Mouse (Mus musculus) liver, embryonic 13.5 days (tissue): Measurements from ENCODE around the gene Olfr870. TPM values are rescaled to one million over a fixed set of nuclear protein-coding genes. Genes with fewer than 3 reads are reported as not detected.
"Not testable (repeated sequence)": the region's sequence is repeated elsewhere in the genome, so short reads cannot be mapped to it uniquely, and the experiment has no call there.

Source experiments
- ATAC-seq: fragments of 200-750 bp; cut with Nextera tagmentation; 2 replicates; pipeline ENCODE4 v1.8.0; 2017; ENCODE audit warnings: low read depth, mild to moderate bottlenecking, moderate number of reproducible peaks, moderate library complexity
- DNase-seq: peaks from one replicate; pipeline ENCODE4 v3.0.0; 2022
- H3K27ac ChIP-seq: fragments of 300-500 bp; sonication (generic); 2 replicates; pipeline ENCODE4 v1.5.1; 2015; ENCODE audit warnings: moderate library complexity, mild to moderate bottlenecking, inconsistent platforms
- H3K27me3 ChIP-seq: fragments of 300-500 bp; sonication (generic); 2 replicates; pipeline ENCODE4 v1.6.1; 2015; ENCODE audit warnings: mild to moderate bottlenecking, inconsistent platforms
- H3K36me3 ChIP-seq: fragments of 300-500 bp; sonication (generic); 2 replicates; pipeline ENCODE4 v1.6.1; 2015; ENCODE audit warnings: mild to moderate bottlenecking, inconsistent platforms
- H3K4me1 ChIP-seq: fragments of 300-500 bp; sonication (generic); replicated peaks from 2 replicates; pipeline ENCODE4 v1.6.1; 2015; ENCODE audit warnings: inconsistent platforms
- H3K4me2 ChIP-seq: fragments of 300-500 bp; sonication (generic); 2 replicates; pipeline ENCODE4 v1.6.1; 2015; ENCODE audit warnings: inconsistent platforms, mild to moderate bottlenecking, moderate library complexity
- H3K4me3 ChIP-seq: fragments of 300-500 bp; sonication (generic); replicated peaks from 2 replicates; pipeline ENCODE4 v1.5.1; 2015; ENCODE audit warnings: mild to moderate bottlenecking, inconsistent platforms
- H3K9ac ChIP-seq: fragments of 300-500 bp; sonication (generic); 2 replicates; pipeline ENCODE4 v1.6.1; 2015; ENCODE audit warnings: mild to moderate bottlenecking, inconsistent platforms
- H3K9me3 ChIP-seq: fragments of 300-500 bp; sonication (generic); replicated peaks from 2 replicates; pipeline ENCODE4 v1.6.1; 2016; ENCODE audit warnings: inconsistent platforms
- WGBS: fragments of 180-500 bp; shearing (Covaris S2); methylation state at CpG from one replicate; pipeline ENCODE4 v1.1.7; 2015; ENCODE audit not compliant: insufficient replicate concordance; 5-methylcytosine and 5-hydroxymethylcytosine counted together
- polyA plus RNA-seq: library from polyadenylated mRNA; unstranded; fragments of >200 nt; fragmentation: Nextera tagmentation; extraction: Ambion mirVana; gene quantifications from 2 replicates; pipeline ENCODE4 v1.2.1, GENCODE M21; 2015

Gene Olfr870
- polyA plus RNA-seq, result not detected in 2 replicates

- no peak for ATAC-seq
- 50% methylated on average over 2 of the region's 2 CpGs for WGBS
- Histone ChIP-seq H3K4me2 (no peak within 1 kb of the TSS), H3K27me3 (no peaks in the 10 kb centered on the region), H3K4me1 (no peaks in the 10 kb centered on the region), H3K36me3 (no peaks in the 10 kb centered on the region), H3K9me3 (no peaks in the 10 kb centered on the region), H3K9ac (no peak within 1 kb of the TSS), H3K4me3 (no peak within 1 kb of the TSS), H3K27ac (no peak within 1 kb of the TSS)
- no peak for DNase-seq
Observed at GRCm38 (mm10) chr9:20173957-20174356, at the start of gene Olfr870. Gene Olfr870 (minus strand): TSS chr9:20174057.

DNA sequence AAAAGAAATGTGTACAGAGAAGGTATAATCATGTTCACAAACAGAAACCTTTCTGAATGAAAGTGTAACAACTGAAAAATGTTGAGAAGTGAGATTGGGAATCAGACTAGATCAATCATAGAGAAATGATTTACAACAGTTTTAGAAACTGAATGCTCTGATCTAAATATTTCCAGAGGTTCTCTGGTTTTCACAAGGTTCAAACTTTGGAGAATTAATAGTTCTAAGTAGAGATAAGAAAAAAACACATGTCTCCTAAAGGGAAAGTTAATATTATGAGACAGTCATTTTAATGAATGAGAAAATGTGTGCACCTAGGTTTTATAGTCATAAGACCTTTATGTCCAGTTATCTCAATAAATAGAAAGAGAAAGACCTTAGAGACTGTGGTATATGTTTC, 38.0 kb upstream of the Olfr870 start, which contains the start of gene Olfr871:
Gene Olfr871, plus strand, starts transcription at position 301 of the 400 bp plus-strand sequence.
- Histone ChIP-seq H3K27me3 (no peaks in the 10 kb centered on the region), H3K27ac (no peak within 1 kb of the TSS), H3K9ac (no peak within 1 kb of the TSS), H3K4me1 (no peaks in the 10 kb centered on the region), H3K4me2 (no peak within 1 kb of the TSS), H3K9me3 (0 out of 2 replicates have a peak, but pooled peaks cover 3% of the 10 kb centered on the region), H3K4me3 (no peak within 1 kb of the TSS), H3K36me3 (no peaks in the 10 kb centered on the region)
- ATAC-seq, result no peak
- DNase-seq, result no peak

- H3K4me2 ChIP-seq, result no peak overlapping the region
- no peak for ATAC-seq
- no peaks in the 10 kb centered on the region for H3K36me3 ChIP-seq
- H3K27ac ChIP-seq, result no peak overlapping the region
- 44% methylated on average over 2 of the region's 2 CpGs for WGBS
- DNase-seq, result no peak
- no peaks in the 10 kb centered on the region for H3K4me1 ChIP-seq
- no peak overlapping the region for H3K4me3 ChIP-seq
- 0 out of 2 replicates have a peak, but pooled peaks cover 3% of the 10 kb centered on the region for H3K9me3 ChIP-seq
- no peak overlapping the region for H3K9ac ChIP-seq
- no peaks in the 10 kb centered on the region for H3K27me3 ChIP-seq
Observed at GRCm38 (mm10) chr9:20211477-20211876, 37.6 kb upstream of the Olfr870 start.

DNA sequence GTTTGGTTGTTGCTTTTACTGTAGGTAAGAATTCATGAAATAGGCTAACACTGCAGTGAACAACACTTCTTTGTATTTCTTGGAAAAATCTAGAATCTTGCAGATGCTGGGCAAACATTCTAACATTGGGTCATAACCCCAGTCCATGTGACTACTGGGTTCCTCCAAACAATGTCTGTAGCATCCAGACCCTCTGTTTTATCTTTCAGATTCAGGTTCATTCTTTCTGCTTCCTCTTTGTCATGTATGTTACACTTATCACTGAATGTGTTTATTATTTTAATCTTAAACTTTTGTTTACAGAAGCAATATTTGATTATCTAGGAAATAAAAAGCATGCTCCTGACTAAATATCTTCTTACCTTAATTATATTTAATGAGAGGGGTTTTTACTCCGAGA, 37.0 kb upstream of the Olfr870 start:
- no peaks in the 10 kb centered on the region for H3K27me3 ChIP-seq
- no peak overlapping the region for H3K27ac ChIP-seq
- no peaks in the 10 kb centered on the region for H3K36me3 ChIP-seq
- no peak for ATAC-seq
- H3K4me1 ChIP-seq, result no peaks in the 10 kb centered on the region
- DNase-seq, result no peak
- H3K9ac ChIP-seq, result no peak overlapping the region
- 18% methylated on average over 1 of the region's 1 CpGs for WGBS
- H3K4me2 ChIP-seq, result no peak overlapping the region
- no peak overlapping the region for H3K4me3 ChIP-seq
- 0 out of 2 replicates have a peak, but pooled peaks cover 3% of the 10 kb centered on the region for H3K9me3 ChIP-seq

GRCm38 (mm10) chr9:20203413-20203984, 29.6 kb upstream of the Olfr870 start:
- WGBS, result 50% methylated on average over 7 of the region's 7 CpGs
- H3K27ac ChIP-seq, H3K36me3 ChIP-seq, ATAC-seq, H3K27me3 ChIP-seq, DNase-seq, H3K4me2 ChIP-seq, H3K4me1 ChIP-seq, H3K4me3 ChIP-seq, H3K9me3 ChIP-seq, H3K9ac ChIP-seq: not testable (repeated sequence)

GRCm38 (mm10) chr9:20202131-20202530, 28.3 kb upstream of the Olfr870 start:
- no peak overlapping the region for H3K9ac ChIP-seq
- 63% methylated on average over 1 of the region's 1 CpGs for WGBS
- H3K27me3 ChIP-seq, result no peaks in the 10 kb centered on the region
- DNase-seq, result no peak
- no peak for ATAC-seq
- no peak overlapping the region for H3K4me3 ChIP-seq
- H3K27ac ChIP-seq, result no peak overlapping the region
- H3K9me3 ChIP-seq, result peaks cover 9% of the 10 kb centered on the region; the same call in 1 of the 2 replicates
- no peak overlapping the region for H3K4me2 ChIP-seq
- H3K4me1 ChIP-seq, result no peaks in the 10 kb centered on the region
- no peaks in the 10 kb centered on the region for H3K36me3 ChIP-seq

DNA sequence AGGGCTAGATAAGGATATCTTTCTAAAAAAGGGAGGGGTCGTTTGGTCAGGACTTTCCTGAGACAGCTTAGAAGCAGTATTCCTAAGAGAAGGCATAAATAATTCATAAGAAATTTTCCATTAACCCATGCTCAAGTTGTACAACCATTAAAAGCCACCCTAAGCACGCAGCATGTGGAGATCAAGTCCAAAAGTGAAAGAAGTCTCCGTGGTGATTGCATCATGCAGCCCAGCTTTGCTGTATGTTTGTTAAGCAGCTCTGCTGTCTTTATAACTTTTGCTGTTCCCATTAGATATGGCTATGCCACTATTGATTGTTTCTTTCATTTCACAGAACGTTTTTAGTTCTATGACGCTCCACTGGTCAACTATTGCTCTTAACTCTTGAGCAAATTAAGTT, 5.6 kb upstream of the Olfr870 start:
- H3K36me3 ChIP-seq, result no peaks in the 10 kb centered on the region
- WGBS, result 47% methylated on average over 5 of the region's 5 CpGs
- no peaks in the 10 kb centered on the region for H3K27me3 ChIP-seq
- no peaks in the 10 kb centered on the region for H3K9me3 ChIP-seq
- no peak overlapping the region for H3K9ac ChIP-seq
- H3K27ac ChIP-seq, result no peak overlapping the region
- H3K4me1 ChIP-seq, result no peaks in the 10 kb centered on the region
- no peak for ATAC-seq
- H3K4me2 ChIP-seq, result no peak overlapping the region
- no peak overlapping the region for H3K4me3 ChIP-seq
- DNase-seq, result no peak

- H3K36me3 ChIP-seq, result no peaks in the 10 kb centered on the region
- no peak for ATAC-seq
- DNase-seq, result no peak
- H3K9ac ChIP-seq, result no peak overlapping the region
- WGBS, result 65% methylated on average over 3 of the region's 3 CpGs
- H3K27me3 ChIP-seq, result no peaks in the 10 kb centered on the region
- H3K4me3 ChIP-seq, result no peak overlapping the region
- no peak overlapping the region for H3K27ac ChIP-seq
- no peak overlapping the region for H3K4me2 ChIP-seq
- no peaks in the 10 kb centered on the region for H3K9me3 ChIP-seq
- H3K4me1 ChIP-seq, result no peaks in the 10 kb centered on the region
Observed at GRCm38 (mm10) chr9:20149706-20150105, 24.2 kb downstream of the Olfr870 start.

GRCm38 (mm10) chr9:20128709-20129108, 45.1 kb downstream of the Olfr870 start, which contains the start of gene Olfr869:
Gene Olfr869 (plus strand): TSS chr9:20129009.
- no peak within 1 kb of the TSS for H3K4me2 ChIP-seq
- 53% methylated on average over 2 of the region's 2 CpGs for WGBS

More at GRCm38 (mm10) chr9:20128709-20129108, 45.1 kb downstream of the Olfr870 start, which contains the start of gene Olfr869:
- ATAC-seq (no peak), DNase-seq (no peak)
- no peaks in the 10 kb centered on the region for H3K27me3 ChIP-seq
- H3K9ac ChIP-seq, result no peak within 1 kb of the TSS
- H3K36me3 ChIP-seq, result no peaks in the 10 kb centered on the region
- H3K4me3 ChIP-seq, result no peak within 1 kb of the TSS
- no peaks in the 10 kb centered on the region for H3K9me3 ChIP-seq
- H3K27ac ChIP-seq, result no peak within 1 kb of the TSS
- H3K4me1 ChIP-seq, result no peaks in the 10 kb centered on the region

Other genes with a start within 250 kb of the Olfr870 start
- gene Olfr866, start 146.0 kb downstream of the Olfr870 start, polyA plus RNA-seq, result not detected in 2 replicates
- gene Olfr867, start 116.5 kb downstream of the Olfr870 start, polyA plus RNA-seq, result not detected in 2 replicates
- gene Olfr868, start 75.4 kb downstream of the Olfr870 start, polyA plus RNA-seq, result not detected in 2 replicates
- gene Olfr869, start 45.0 kb downstream of the Olfr870 start, polyA plus RNA-seq, result not detected in 2 replicates
- not detected in 2 replicates for gene Olfr871, start 38.1 kb upstream of the Olfr870 start, polyA plus RNA-seq
- gene Olfr872, start 63.1 kb upstream of the Olfr870 start, polyA plus RNA-seq, result not detected in 2 replicates
- not detected in 2 replicates for gene Olfr39, start 108.3 kb upstream of the Olfr870 start, polyA plus RNA-seq
- gene Olfr873, start 124.5 kb upstream of the Olfr870 start, polyA plus RNA-seq, result not detected in 2 replicates
- gene Olfr18, start 162.0 kb upstream of the Olfr870 start, polyA plus RNA-seq, result not detected in 2 replicates
- 13.0 and 13.8 TPM in 2 replicates for gene Zfp560, start 211.1 kb upstream of the Olfr870 start, polyA plus RNA-seq